Mouse (Mus musculus): ENCODE data around the gene Celf3.

GRCm38 (mm10) chr3:94506664-94507063 lies 28.6 kb downstream of the Celf3 start:
- TF ChIP-seq POLR2A (IDR thresholded peaks at IDR 0.05; ENCODE audit: low read depth, low read length) (no peak), JUN (IDR thresholded peaks at IDR 0.05; ENCODE audit: insufficient read depth, low read depth, low read length) (no peak), CTCF (conservative IDR thresholded peaks at IDR 0.05 in 1 of 2, IDR thresholded peaks at IDR 0.05 in 1 of 2; ENCODE audit: low read depth in 2 of 2, low read length in 2 of 2) (peak in 1 of 2 experiments; percentile 33; a peak in 2 of 4 replicates), MAFK (IDR thresholded peaks at IDR 0.05; ENCODE audit: insufficient replicate concordance, low read length) (no peak), NRF1 (IDR thresholded peaks at IDR 0.05; ENCODE audit: low read depth, low read length) (no peak), KAT2A (IDR thresholded peaks at IDR 0.05; ENCODE audit: insufficient replicate concordance, low read length) (no peak), POLR2AphosphoS2 (IDR thresholded peaks at IDR 0.05; ENCODE audit: low read depth, low read length) (no peak), SMC3 (IDR thresholded peaks at IDR 0.05; ENCODE audit: low read depth, low read length) (peak; percentile 14; the same call in 1 of the 2 replicates), JUND (conservative IDR thresholded peaks at IDR 0.05; ENCODE audit: low read depth, low read length) (no peak), EP300 (IDR thresholded peaks at IDR 0.05; ENCODE audit: low read length) (no peak), RCOR1 (conservative IDR thresholded peaks at IDR 0.05; ENCODE audit: low read depth, low read length) (no peak), GABPA (IDR thresholded peaks at IDR 0.05; ENCODE audit: insufficient replicate concordance, low read depth, low read length) (no peak), BHLHE40 (IDR thresholded peaks at IDR 0.05; ENCODE audit: low read depth, low read length) (no peak)

Measured in CH12.LX (cell line).